Mouse (Mus musculus) MN1 (cell line): ENCODE results near the gene Amn.
A peak's percentile ranks its signal among the peaks of the same experiment; 100 is the strongest.

Experiments
- DNase-seq: peaks from one replicate; pipeline ENCODE4 v3.0.0-alpha.2; 2016; ENCODE audit warnings: low spot score

The Amn gene

DNA sequence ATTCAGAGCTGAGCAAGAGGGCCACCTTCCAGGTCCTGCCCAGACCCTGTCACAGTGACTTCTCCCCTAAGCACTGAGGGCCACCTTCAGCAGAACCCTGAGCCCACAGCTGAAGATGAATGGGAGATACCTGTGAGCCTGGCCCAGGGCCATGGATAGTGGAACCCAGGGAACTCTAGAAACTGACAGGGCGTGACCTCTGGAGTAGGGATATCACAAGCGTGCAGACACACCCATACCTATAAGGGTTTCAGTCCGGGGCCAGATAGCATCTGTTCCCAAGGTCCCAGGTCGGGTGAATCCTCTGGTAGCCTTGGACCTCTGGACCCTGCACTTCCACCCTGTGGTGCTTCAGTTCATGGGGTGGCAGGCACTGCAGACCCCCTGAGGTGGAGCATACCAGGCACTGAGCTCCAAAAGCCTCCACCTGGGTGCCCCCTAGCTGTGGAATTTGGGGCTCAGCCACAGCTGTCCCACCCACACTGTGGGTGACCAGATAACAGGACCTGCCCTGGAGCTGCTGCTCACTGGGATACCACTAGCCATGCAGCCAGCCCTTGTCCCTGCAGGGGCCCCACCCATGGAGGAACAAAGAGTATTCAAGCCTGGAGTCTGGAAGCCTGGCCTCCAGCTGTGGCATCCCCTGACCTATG is 3.1 kb upstream of the Amn start:
- DNase-seq = no peak

DNA sequence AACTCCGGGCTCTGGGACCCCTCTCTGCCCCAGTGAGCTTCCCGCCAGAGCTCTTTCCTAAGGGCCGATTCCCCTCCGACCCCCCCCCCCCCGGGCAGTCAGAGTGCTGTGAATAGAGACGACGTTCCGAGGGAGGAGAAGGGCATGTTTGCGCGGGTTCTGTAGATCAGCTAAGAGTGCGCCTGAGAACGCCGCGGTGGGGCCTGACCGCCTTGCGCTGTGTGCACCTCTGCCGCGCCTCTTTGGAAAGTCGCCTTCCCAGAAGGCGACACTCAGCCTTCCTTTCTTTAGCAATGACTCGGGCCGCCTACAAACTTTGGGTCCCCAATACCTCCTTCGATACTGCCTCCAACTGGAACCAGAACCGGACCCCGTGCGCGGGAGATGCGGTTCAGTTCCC is 511 bp downstream of the Amn start:
- DNase-seq = no peak

DNA sequence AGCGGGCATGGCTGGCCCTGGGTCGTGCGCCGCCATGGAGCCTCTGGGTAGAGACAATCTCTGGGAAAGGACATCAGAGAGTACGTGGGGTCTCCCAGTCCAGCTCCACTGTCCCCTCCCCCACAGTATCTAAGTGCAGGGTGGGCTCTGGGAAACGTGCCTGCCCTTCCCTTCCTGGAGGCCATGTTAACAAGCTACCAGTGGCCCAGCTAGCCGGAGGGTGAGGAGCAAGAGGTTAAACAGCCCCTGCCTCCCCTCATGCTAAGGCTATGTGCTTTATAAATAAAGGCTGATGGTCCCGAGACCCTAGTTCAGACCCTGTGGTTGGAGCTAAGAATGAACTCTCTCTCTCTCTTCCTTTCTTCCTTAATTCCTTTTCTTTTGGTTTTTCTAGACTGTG is 1.1 kb downstream of the Amn start:
- DNase-seq = no peak

DNA sequence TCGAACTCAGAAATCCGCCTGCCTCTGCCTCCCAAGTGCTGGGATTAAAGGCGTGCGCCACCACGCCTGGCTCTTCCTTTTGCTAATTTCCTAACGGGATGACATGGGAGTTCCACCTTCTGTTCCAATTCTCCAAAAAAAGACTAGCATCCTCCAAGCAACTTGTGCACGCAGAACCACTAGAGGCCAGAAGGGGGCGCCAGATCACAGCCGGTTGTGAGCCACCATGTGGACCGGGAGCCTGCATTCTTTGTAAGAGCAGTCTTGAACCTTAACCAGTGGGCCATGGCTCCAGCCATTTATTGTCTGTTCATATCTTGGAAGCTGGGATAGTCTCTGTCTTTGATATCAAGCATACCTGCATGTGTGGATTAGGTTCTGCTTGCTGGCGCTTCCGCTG is 1.5 kb downstream of the Amn start:
- peak; percentile 34 for DNase-seq

DNA sequence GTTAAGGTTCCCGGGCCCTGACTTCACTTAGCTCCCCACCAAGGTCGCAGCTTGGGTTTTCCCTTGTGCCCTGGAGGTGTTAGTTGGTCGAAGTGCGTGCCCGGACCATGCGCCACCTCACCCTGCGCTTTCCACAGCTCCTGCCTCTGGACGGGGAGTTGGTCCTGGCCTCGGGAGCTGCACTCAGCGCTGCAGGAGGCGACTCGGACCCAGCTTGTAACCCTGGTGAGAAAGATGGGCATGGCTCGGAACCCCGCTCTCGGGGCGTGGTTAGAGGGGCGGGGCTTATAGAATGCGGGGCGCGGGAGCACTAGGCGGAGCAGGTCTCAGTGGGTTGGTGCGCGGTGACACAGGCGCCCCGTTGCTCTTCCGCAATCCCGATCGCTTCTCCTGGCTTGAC is 3.1 kb downstream of the Amn start:
- DNase-seq = no peak

DNA sequence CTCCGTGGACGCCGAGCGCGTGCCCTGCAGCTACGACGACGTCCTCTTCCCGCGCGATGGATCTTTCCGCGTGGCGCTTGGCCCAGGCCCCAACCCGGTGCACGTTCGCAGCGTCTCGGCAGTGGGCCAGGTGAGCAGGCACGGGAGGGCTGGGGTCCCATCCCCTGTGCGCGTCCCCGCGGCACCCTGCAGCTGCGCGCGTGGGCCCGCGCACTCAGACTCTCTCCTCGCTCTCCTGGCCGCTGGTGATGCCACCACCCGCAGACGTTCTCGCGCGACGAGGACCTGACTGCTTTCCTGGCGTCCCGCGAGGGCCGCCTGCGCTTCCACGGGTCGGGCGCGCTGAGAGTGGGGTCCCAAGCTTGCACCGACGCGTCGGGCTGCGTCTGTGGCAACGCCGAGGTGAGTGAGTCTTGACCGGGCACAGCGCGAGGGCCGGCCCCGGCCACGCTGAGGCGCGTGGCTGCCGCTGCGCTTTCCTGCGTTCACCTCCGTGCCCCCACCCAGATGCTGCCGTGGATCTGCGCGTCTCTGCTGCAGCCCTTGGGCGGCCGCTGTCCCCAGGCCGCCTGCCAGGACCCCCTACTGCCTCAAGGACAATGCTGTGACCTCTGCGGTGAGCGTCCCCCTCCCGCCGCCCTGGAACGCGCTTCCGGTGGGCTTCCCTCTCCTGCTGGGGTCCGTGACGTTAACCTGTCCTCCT is 3.7 kb downstream of the Amn start:
- no peak for DNase-seq

DNA sequence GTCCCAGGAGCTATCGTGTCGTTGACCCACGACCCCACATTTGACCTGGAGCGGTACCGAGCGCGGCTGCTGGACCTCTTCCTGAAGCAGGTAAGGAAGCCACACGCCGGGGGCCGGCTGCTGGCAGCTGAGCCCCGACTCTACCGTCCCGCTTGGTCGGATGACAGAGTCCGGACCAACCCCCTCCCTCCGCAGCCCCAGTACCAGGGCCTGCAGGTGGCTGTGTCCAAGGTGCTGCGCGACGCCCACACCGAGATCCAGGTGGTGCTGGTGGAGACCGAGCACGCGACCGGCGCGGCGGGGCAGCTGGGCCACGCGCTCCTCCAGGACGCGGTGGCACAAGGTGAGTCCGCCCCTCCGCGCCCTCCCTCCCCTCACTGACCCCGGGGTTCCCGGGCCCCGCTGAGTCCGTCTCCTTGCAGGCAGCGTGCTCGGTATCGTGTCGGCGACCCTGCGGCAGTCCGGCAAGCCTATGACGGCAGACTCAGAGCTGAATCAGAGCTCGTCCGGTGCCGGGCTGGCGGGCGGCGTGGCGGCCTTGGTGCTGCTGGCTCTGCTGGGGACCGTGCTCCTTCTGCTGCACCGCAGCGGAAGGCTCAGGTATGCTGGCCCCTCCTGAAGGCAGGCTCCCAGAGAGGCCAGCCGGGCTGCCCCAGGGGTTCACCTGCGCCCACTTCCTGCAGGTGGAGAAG is 4.4 kb downstream of the Amn start:
- DNase-seq = no peak

DNA sequence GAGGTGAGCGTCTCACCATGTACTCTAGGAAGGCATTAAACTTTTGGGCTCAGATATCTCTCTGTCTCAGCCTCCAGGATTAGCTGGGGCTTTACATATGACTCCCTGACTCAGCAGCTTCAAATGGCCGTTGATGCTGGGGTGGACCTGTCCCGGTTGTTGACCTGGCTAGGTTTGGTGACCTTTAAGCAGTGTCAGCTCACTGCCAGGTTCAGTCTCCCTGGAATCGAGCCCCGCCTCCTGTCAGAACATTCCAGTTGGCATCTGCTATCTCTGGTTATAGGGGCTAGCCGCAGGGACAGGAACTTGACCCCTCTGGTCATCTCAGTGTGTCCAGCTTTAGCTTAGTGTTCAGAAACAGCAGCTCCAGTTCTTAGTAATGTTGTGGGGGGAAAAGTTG is 5.5 kb downstream of the Amn start:
- no peak for DNase-seq

DNA sequence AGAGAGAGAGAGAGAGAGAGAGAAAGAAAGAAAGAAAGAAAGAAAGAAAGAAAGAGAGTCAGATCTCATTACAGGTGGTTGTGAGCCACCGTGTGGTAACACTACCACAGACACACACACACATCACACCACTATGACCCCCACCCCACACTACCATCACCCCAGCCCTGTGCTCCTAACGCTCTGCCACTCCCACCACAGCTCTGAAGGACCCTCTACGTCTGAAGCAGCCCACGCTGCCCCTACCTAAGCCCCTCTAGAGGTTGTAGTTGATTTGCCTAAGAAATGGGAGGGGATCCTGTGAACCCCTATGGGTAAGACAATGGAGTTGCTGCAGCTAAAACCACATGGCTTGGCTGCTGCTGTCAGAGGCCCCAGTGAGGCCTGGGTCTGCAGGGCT is 12.7 kb downstream of the Amn start:
- DNase-seq = no peak

DNA sequence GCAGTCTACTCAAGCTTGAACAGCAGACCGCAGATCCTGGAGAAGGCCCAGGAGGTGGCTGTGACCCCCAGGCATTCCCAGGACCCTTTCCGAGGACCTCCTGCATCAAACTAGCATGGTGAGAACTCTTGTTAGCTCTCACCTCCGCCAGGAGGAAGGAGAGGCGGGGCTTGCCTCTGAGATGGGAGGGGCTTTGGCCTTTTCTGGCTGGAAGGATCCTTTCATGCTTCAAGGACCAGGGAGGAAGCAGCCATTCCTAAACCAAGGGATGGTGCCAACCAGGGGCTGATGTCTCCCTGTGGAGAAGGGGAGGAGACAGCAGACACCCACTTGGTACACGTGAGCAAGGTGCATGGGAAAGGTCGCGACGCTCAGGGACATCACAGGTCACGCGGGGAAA is 13.6 kb downstream of the Amn start:
- no peak for DNase-seq

DNA sequence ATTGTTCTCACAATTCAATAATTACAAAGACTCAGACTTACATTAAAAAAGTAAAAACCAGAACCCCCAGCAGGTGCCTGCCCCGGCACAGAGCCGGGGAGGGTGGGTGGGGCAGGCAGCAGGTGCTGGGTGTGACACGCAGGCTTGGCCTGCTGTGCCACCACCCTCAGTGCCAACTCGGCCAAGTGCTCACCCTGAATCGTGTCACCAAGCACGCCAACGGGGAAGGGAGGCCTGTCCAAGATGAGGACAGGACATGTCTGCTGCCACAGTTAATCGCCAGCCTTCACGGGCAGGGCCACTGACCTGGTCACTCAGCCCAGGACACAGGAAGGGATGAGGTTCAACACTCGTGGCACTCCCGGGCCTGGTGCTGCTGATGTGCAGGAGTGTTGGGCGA is 22.1 kb downstream of the Amn start:
- no peak for DNase-seq

DNA sequence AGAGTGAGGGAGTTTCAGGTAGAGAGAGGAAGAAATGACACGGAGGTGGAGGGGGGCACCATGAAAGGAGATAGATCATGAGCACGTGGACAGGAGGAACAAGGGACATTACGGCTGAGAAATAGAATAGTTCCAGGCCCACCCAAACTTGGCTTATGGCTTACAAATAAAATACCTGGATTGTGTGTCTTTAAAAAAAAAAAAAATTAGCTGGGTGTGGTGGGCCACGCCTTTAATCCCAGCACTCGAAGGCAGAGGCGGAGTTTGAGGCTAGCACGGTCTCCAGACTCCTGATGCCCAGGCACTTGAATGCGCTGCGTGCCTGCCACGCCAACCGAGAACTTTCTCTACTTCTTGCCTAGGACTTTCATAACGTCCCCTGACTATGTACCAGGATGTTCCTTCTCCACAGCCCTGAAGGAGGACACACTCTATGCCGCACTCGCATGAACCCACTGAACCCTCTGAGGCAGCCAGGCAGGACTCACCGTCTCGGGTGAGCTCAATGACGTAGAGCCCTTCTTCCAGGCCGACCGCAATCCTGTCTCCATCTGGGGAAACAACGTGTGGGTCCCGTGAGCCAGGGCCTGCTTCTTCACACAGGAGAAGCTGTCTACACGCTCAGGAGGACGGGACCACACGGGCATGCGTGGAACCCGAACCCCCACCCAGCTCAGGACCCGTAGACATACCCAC is 30.6 kb downstream of the Amn start:
- DNase-seq = no peak

DNA sequence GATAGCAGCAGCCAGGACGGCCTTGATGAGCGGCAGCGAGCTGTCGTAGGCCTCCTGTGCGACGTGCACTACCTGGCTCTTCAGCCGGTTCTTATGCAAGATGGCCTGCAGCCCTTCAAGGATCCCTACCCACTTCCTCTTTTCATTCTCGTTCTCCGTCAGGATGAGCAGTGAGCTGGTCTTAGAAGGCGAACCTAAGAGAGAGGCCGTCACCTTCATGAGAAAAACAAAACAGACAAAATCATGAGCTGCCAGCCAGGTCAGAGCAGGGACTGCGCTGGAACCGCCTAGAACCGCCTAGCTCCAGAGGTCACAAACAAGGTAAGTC is 31.1 kb downstream of the Amn start:
- no peak for DNase-seq

DNA sequence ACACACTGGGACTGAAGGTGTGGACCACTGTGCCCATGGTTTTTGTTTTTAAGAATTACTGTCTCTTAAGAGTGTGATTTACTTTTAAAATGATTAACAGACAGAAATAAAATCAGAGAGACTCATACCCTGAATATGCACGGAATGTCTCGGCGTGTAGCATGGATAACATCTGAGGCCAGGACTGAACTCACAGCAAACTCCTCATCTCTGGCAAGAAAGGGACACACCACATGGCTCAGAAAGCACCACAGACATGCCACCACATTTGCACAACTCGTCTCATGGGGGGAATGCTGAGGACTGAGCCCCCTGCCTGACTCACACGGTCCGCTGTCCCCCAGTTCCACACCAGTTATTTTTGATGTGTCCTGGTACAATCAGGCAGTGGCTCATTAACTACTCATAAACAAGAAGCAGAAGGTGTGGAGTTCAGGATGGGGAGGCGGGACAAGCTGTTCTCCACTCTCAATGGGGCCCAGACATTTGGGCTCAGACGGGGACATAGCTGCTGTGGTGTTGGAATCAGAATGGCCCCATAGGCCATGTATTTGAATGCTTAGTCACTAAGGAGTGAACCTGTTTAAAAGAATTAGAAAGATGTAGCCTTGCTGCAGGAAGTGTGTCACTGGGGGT is 32.9 kb downstream of the Amn start:
- no peak for DNase-seq

DNA sequence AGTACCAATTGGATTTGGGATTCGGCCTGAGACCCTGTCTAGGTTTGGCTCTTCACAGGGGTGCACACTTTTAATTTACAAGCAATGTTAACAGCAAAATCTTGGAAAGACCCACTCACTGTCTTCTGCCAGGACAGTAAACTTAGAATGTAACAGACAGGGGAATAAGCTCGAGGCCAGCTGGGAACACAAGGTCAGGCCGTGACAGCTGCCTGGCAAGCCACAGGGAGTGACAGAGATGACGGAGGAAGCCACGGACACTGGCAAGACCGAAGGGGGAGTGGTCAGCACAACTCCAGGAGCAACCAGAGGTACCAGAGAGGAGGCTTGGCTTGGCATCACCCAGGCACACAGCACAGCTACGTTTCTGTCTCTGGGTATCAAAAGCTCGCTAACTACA is 35.9 kb downstream of the Amn start:
- no peak for DNase-seq

DNA sequence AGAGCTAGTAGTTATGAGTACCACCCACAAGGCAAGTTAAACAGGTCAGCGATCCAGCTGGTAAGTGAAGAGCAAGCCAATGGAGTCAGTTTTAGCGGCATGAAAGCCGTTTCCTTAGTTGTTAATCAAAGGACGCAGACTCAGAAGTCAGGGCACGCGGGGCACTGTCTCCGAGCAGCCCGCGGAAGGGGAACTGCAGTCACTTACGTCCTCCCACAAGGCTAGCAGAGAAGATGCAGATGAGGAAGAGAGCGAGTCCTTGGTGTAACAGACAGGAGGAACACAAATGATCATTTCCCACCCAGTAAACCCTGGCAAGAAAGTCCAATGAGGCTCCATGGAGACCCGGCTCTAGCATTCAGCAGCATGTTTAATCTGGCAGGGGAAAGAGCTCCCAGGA is 38.4 kb downstream of the Amn start:
- no peak for DNase-seq

DNA sequence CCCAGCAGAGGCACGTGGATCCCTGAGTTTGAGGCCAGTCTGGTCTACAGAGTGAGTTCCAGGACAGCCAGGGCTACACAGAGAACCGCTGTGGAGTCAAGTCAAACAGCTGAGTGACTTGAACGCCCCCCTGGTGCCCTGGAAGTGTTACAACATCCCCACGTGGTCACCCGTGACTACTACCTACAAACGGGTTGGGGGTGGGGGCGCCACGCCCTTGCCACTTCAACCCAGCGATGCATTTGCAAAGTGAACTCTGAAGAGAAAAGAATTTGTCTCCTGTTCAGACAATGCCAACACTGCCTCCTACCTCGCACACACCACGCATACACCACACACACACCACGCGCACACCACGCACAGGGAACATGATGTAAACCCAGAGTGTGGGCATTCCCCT is 39.0 kb downstream of the Amn start:
- DNase-seq = no peak

DNA sequence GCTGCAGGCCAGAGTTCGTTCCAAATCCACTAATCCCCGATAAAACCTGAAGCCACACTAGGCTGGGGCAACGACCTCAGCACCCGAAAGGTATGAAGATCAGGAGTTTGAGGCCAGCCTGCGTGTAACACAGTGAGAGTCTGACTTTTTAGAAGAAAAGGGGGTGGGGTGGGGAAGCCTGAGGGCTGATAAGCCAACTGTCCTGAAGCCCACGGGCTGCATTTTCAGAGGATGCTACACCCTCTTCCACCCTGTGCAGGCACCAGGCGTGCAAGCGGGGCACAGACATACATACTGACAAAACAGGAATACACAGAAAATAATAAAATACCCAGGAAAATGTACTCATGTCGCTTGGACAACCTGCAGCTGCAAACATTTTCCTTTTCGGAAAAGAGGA is 40.9 kb downstream of the Amn start:
- no peak for DNase-seq

DNA sequence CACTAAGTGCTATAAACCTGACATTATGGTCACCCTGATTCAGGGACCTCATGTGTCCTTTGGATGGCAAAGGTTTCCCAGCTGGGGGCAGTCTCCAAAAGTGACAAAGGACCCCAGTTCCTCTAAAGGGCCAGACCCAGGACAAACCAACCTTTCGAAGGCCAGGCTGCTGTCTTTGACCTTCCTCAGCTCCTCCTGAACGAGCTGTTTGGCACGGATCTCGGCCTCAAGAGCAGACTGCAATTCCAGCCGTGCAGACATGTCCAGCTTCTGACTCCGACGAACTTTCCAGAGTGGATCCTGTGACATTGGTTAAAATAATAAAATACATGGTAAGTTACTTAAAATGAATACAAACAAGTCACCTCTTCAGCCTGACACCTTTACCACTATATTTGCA is 43.4 kb downstream of the Amn start:
- DNase-seq = no peak

DNA sequence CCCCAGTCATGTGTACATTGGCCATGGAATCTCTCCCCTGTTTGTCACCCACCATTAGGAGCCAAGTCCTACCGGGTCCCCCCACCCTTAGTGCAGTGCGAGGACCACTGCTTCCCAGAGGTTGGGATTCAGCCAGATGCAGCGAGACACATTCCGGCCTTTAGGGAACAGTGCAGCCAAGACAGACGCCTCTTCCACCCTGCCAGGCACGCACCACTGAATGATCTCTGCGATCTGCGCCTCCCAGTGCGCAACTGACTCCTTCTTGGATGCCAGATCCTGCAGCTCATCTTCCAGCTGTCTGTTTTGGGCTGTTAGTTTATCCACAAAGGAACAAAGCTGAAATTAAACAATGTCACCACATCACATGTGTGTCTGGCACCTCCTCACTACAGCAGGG is 46.8 kb downstream of the Amn start:
- no peak for DNase-seq

DNA sequence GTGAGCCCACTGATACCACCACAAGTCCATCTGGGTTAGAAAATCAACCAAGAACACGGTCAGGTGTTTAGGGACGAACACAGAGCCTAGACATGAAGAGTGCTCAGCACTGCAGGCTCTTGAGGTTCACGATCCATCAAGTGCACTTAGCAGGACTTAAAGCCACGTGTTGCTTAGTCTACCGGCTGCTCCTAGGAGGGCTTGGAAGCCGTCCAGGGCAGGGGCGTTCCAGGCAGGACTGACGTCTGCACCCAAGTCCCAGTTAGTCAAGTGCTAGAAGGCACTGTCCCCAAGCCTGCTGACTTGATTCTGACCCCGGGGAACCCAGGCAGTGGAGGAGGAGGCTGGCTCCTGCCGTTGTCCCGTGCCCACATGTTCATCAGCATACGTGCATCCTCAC is 49.7 kb downstream of the Amn start:
- no peak for DNase-seq

DNA sequence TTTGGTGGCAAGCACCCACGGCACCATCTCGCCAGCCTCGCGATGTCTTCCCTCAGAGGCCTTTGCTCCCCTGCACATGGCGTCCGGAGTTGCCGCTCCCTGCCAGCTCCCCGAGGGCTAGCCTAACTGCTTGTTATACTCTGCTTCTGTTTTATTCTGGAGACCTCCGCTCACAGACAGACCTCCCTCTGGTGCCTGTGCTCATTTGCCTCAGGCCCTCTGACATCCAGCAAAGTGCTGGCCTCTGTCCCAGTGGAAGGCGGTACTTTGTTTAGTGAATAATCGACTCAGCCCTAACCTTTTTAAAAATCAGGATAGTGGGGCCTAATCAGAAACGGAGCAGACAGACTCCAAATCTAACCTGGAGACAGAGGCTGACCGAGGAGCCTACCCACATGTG is 50.9 kb downstream of the Amn start:
- no peak for DNase-seq

DNA sequence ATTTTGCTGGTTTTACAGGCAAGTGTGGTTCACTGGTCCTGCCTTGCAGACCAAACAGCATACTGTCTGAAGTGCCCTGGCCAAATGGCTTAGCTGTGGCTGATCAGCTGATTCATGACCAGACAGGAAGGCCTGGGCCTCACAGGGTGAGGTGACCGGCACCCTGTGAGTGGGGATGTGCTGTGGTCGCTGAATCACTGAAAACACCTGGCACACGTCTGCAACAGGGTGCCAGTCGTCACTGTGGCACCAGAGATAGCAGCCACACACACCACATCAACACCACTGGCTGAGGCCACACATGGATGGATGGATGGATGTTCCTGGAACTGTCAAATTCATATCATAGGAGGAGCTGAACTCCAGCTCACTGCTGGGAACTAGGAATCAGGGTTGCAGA is 52.5 kb downstream of the Amn start:
- no peak for DNase-seq
